ENCODE assay signal across 18 mouse cellular contexts in genomic region chr2:165995711-165996110, GRCm38 (mm10). TPM values are rescaled to one million over a fixed set of nuclear protein-coding genes. Genes with fewer than 3 reads are reported as not detected.
DNase-seq lines count a peak whose midpoint lies in the region; ATAC-seq and TF ChIP-seq lines count a peak whose summit lies in the region.
"Had no signal": no experiment of that assay in that cellular context is flagged by ENCODE, and none has a peak within 500 bp of the region (broad histone marks: within the 10 kb centered on the region; RNA-seq: fewer than 3 reads in every experiment).

No protein-coding gene starts in this region.

- TF ChIP-seq CTCF in heart, adult 2 months (IDR thresholded peaks at IDR 0.05) = no peak
- no peak for TF ChIP-seq CTCF in E14TG2a.4 (conservative IDR thresholded peaks at IDR 0.05; ENCODE audit: low read length)

- H3K27ac ChIP-seq in heart, adult 2 months = peak overlapping the region; percentile 21
- peak overlapping the region; percentile 13; the same call in 1 of the 2 replicates for H3K27ac ChIP-seq in kidney, embryonic 16.5 days (ENCODE audit: low read length)
- H3K27ac ChIP-seq: embryonic facial prominence, embryonic 12.5 days; forebrain, embryonic 15.5 days; heart, embryonic 13.5 days; hindbrain, embryonic 15.5 days had no signal

- TF ChIP-seq EP300 in heart, adult 2 months (IDR thresholded peaks at IDR 0.05; ENCODE audit: insufficient read depth, low read depth, low read length) = no peak

- no peaks in the 10 kb centered on the region for H3K27me3 ChIP-seq in heart, adult 2 months (ENCODE audit: control insufficient read depth, insufficient read depth, low read length)
- H3K27me3 ChIP-seq in kidney, embryonic 16.5 days (ENCODE audit: insufficient read depth, low read length) = no peaks in the 10 kb centered on the region
- no peaks in the 10 kb centered on the region for H3K27me3 ChIP-seq in E14TG2a.4 (ENCODE audit: insufficient read depth, low read length)
- H3K27me3 ChIP-seq: embryonic facial prominence, embryonic 12.5 days; forebrain, embryonic 15.5 days; heart, embryonic 13.5 days; hindbrain, embryonic 15.5 days had no signal

- peaks cover 32% of the 10 kb centered on the region for H3K36me3 ChIP-seq in heart, adult 2 months (ENCODE audit: control insufficient read depth, insufficient read depth, low read length)
- no peaks in the 10 kb centered on the region for H3K36me3 ChIP-seq in kidney, embryonic 16.5 days (ENCODE audit: insufficient read depth, low read length)
- H3K36me3 ChIP-seq in E14TG2a.4 (ENCODE audit: insufficient read depth, low read length) = peaks cover 26% of the 10 kb centered on the region
- H3K36me3 ChIP-seq: embryonic facial prominence, embryonic 12.5 days; forebrain, embryonic 15.5 days; hindbrain, embryonic 15.5 days had no signal

- H3K4me3 ChIP-seq in heart, adult 2 months = no peak overlapping the region
- no peak overlapping the region for H3K4me3 ChIP-seq in kidney, embryonic 16.5 days (ENCODE audit: low read length)
- H3K4me3 ChIP-seq in E14TG2a.4 (replicated peaks; ENCODE audit: low read length) = 0 out of 2 replicates have a peak overlapping the region, but pooled peaks have one; percentile 6
- H3K4me3 ChIP-seq: embryonic facial prominence, embryonic 12.5 days; forebrain, embryonic 15.5 days; heart, embryonic 13.5 days; hindbrain, embryonic 15.5 days had no signal

- no peak overlapping the region for H3K4me2 ChIP-seq in kidney, embryonic 16.5 days (replicated peaks; ENCODE audit: low read depth, low read length)
- H3K4me2 ChIP-seq: embryonic facial prominence, embryonic 12.5 days; forebrain, embryonic 15.5 days; heart, embryonic 13.5 days; hindbrain, embryonic 15.5 days had no signal

- H3K79me2 ChIP-seq in heart, adult 2 months (replicated peaks; ENCODE audit: control insufficient read depth, insufficient read depth, low read length) = peaks cover 6% of the 10 kb centered on the region

- peaks cover 4% of the 10 kb centered on the region; the same call in 1 of the 2 replicates for H3K9me3 ChIP-seq in kidney, embryonic 16.5 days (ENCODE audit: low read length)
- no peaks in the 10 kb centered on the region for H3K9me3 ChIP-seq in E14TG2a.4 (ENCODE audit: low read length)
- H3K9me3 ChIP-seq: embryonic facial prominence, embryonic 12.5 days; forebrain, embryonic 15.5 days; G1E; heart, embryonic 13.5 days; hindbrain, embryonic 15.5 days had no signal

- intact Hi-C loops in heart, adult 2 months (cut with DNase I) = no loop called here

- no peak for DNase-seq in heart, adult 2 months
- DNase-seq in heart, adult 9 months (ENCODE audit: low spot score in 2 of 2) = no peak
- DNase-seq in kidney, adult 8-10 months = no peak
- no peak for DNase-seq in T-cell, adult 2 months (ENCODE audit: low spot score)
- DNase-seq: adrenal gland, postnatal 10 days; cerebellum, adult 11-12 months; cerebellum, adult 9-10 months; cerebellum, postnatal 25 days; gastrocnemius, postnatal 14 days; heart, postnatal 36 days had no signal

- TF ChIP-seq POLR2A in heart, adult 2 months (IDR thresholded peaks at IDR 0.05; ENCODE audit: insufficient read depth, low read depth, low read length) = no peak

- H3K9ac ChIP-seq in heart, adult 2 months (ENCODE audit: low read depth, low read length) = no peak overlapping the region
- H3K9ac ChIP-seq in kidney, embryonic 16.5 days (replicated peaks; ENCODE audit: low read length) = no peak overlapping the region
- H3K9ac ChIP-seq: embryonic facial prominence, embryonic 12.5 days; forebrain, embryonic 15.5 days; heart, embryonic 13.5 days; hindbrain, embryonic 15.5 days had no signal

- 71% methylated on average over 8 of the region's 8 CpGs for WGBS in heart, adult 2 months
- 76% methylated on average over 8 of the region's 8 CpGs for WGBS in kidney, embryonic 16.5 days

- H3K4me1 ChIP-seq in heart, adult 2 months (ENCODE audit: control insufficient read depth, insufficient read depth, low read length) = peaks cover 22% of the 10 kb centered on the region
- H3K4me1 ChIP-seq in kidney, embryonic 16.5 days (ENCODE audit: insufficient read depth, low read length) = peaks cover 50% of the 10 kb centered on the region
- peaks cover 87% of the 10 kb centered on the region for H3K4me1 ChIP-seq in E14TG2a.4 (replicated peaks; ENCODE audit: low read depth, low read length)

- ATAC-seq in kidney, embryonic 16.5 days (ENCODE audit: low FRiP score, low TSS enrichment) = no peak
- ATAC-seq in CD4-positive, CD25-positive, alpha-beta regulatory T cell, adult 4 months = no peak
- ATAC-seq: forebrain, embryonic 15.5 days had no signal

RNA-seq across cellular contexts. Expression of gene Ncoa3, which starts 3.3 kb away (rescaled TPM):
- 10 to 100 TPM; 29.1 to 32.1 TPM for total RNA-seq in heart, adult 2 months (2021)
- 20.1 and 25.7 TPM in 2 replicates for polyA plus RNA-seq in heart, adult 2 months (2012; rRNA removed)
- polyA plus RNA-seq in kidney, embryonic 16.5 days (2015; fragmentation: Nextera tagmentation; extraction: Ambion mirVana) = 19.1 and 22.8 TPM in 2 replicates
- 10 to 100 TPM; 78.6 to 87.5 TPM for polyA plus RNA-seq in CD4-positive, CD25-positive, alpha-beta regulatory T cell, adult 4 months (2017; shearing (Covaris generic))
